Mouse (Mus musculus) fat pad, adult 2 months (tissue): ENCODE results near the gene Rnf151.

ENCODE experiments used
- DNase-seq: peaks from one replicate; pipeline ENCODE4 v3.0.0-alpha.2; 2011; ENCODE audit warnings: low read depth, low spot score; ENCODE audit errors: extremely low read depth

Gene Rnf151

GRCm38 (mm10) chr17:24717943-24718342, at the start of gene Rnf151, which contains the start of gene Rps2:
Gene Rnf151, minus strand, starts transcription at chr17:24718063.
Gene Rps2, plus strand, starts transcription at chr17:24718116.
- DNase-seq, result no peak

- no peak for DNase-seq
These were observed 48.5 kb upstream of the Rnf151 start for GRCm38 (mm10) chr17:24766266-24766875.

GRCm38 (mm10) chr17:24765016-24765905, 47.4 kb upstream of the Rnf151 start:
- no peak for DNase-seq

GRCm38 (mm10) chr17:24761121-24761520, 43.3 kb upstream of the Rnf151 start:
- no peak for DNase-seq

- DNase-seq, result no peak
These were observed 39.5 kb upstream of the Rnf151 start for GRCm38 (mm10) chr17:24757394-24757793.

- DNase-seq, result no peak
These were observed 34.8 kb upstream of the Rnf151 start, which contains the start of gene Hs3st6 for GRCm38 (mm10) chr17:24752415-24753394. Gene Hs3st6, plus strand, starts transcription at chr17:24752988.

- peak; percentile 70 for DNase-seq
These were observed 33.7 kb upstream of the Rnf151 start for GRCm38 (mm10) chr17:24751528-24751927.

- DNase-seq, result no peak
These were observed 29.1 kb upstream of the Rnf151 start for GRCm38 (mm10) chr17:24746986-24747385.

- no peak for DNase-seq
These were observed 27.9 kb upstream of the Rnf151 start for GRCm38 (mm10) chr17:24745526-24746497.

GRCm38 (mm10) chr17:24744381-24744780, 26.5 kb upstream of the Rnf151 start:
- DNase-seq, result no peak

- DNase-seq, result no peak
These were observed 26.0 kb upstream of the Rnf151 start for GRCm38 (mm10) chr17:24743896-24744295.

- no peak for DNase-seq
These were observed 24.4 kb upstream of the Rnf151 start for GRCm38 (mm10) chr17:24742307-24742706.

- no peak for DNase-seq
These were observed 22.1 kb upstream of the Rnf151 start for GRCm38 (mm10) chr17:24739926-24740325.

- DNase-seq, result no peak
These were observed 20.4 kb upstream of the Rnf151 start for GRCm38 (mm10) chr17:24738238-24738637.

- DNase-seq, result peak; percentile 74
These were observed 19.4 kb upstream of the Rnf151 start for GRCm38 (mm10) chr17:24737135-24737810.

GRCm38 (mm10) chr17:24736330-24737051, 18.6 kb upstream of the Rnf151 start, which contains the start of gene Msrb1:
Gene Msrb1, plus strand, starts transcription at chr17:24736642.
- peak; percentile 94 for DNase-seq

- no peak for DNase-seq
These were observed 17.6 kb upstream of the Rnf151 start for GRCm38 (mm10) chr17:24735446-24735845.

- DNase-seq, result no peak
These were observed 16.6 kb upstream of the Rnf151 start for GRCm38 (mm10) chr17:24734513-24734912.
